Mouse (Mus musculus) mature B cell (primary cell): ENCODE measurements around the gene Exd2.
"Not testable (repeated sequence)": the region's sequence is repeated elsewhere in the genome, so short reads cannot be mapped to it uniquely, and the experiment has no call there.

Experiments used
- in situ Hi-C: fragments of 300-500 bp; cut with MboI; formaldehyde crosslinking; loops from 2 replicates; pipeline ENCODE4 v1.14.3; 2019

Gene Exd2

GRCm38 (mm10) chr12:80462942-80463651, at the start of gene Exd2:
Gene Exd2, plus strand, starts transcription at chr12:80463095.
- in situ Hi-C loops: no loop called here

GRCm38 (mm10) chr12:80415100-80415499, 47.8 kb upstream of the Exd2 start:
- in situ Hi-C loops: no loop called here

DNA sequence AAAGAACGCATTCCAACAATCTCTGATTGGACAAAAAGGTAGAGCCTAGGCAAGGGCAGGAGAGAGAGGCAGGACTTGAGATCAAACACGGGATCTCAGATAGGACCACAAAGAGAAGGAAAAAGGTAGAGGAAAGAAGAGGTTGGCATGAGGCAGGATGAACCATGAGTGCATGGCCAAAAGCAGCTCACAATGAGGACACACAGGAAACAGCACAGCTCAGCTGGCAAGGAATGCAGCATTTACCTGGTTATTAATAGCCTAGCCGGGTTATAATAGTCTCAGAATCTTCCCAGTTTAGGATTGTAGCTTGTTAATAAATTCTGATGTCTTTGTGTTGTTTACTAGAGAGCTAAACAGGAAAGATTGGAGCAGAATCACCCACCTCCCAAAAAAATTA, 35.2 kb upstream of the Exd2 start:
- in situ Hi-C loops: no loop called here

- in situ Hi-C loops: no loop called here
Measured at GRCm38 (mm10) chr12:80433266-80433665, 29.6 kb upstream of the Exd2 start.

DNA sequence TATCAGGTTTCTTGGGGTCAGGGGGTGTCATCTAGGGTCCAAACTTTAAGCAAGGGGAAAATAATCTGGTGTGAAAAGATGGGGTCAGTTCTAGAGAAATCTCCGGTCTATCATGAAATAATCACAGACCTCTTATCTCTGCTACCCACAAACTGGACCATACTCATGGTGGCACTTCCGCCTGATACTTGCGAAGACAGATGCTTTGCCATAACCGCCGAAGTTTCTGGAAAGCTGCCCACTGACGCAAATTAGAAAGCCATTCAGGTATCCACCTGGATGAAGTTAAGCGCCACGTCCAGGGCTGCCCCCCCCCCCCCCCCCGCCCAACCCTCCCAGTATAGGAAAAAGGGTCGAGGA, 28.3 kb upstream of the Exd2 start:
- in situ Hi-C loops: no loop called here

- in situ Hi-C loops: no loop called here
Measured at GRCm38 (mm10) chr12:80434961-80435691, 27.8 kb upstream of the Exd2 start.

DNA sequence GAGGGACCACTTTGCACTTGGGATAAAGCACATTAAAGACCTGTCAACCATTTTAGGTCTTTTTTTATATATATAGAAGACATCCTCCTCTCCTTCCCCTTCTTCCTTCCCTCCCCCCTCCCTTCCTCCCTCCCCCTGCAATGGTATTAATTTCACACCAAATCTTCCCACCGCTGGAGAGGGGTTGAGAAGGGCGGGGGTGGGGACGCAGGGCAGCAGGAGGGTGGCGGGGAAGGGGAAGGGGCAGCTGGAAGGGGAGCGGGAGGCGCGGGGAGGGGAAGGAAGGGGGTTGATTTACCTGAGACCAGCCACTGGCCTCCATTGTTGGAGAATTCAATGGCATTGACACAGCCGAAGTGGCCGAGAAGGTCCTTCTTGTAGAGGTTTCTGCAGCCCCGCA, 27.0 kb upstream of the Exd2 start:
- in situ Hi-C loops: no loop called here

DNA sequence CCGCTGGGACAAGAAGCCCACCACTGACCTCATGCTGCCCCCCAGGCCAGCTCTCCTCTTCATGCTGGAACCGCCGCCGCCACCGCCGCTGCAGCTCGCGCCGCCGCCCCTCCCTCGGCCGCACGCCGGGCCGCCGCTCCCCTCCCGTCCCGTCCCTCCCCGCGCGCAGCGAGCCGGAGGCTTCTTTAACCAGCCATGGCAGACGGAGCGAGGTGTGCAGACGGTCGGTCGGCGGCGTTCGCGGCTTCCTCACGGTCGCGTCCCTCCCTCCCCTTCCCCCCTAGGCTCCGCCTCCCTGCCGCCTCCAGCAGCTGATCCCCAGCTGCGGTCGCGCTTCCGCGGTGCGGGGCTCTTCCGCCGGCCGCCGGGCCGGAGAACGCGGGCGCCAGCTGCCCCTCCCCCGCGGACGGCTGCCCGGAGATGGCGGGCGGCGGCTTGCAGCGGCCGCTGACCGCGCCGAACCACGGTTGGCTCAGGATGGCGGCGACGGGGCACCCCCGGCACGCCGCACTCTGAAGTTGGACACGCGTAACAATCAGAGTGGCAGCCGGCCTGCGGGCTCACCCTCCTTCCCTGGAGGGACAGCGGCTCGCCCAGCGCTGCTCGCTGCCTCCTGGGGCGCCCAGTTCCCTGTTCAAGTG, 26.4 kb upstream of the Exd2 start, which contains the start of gene Dcaf5:
Gene Dcaf5, minus strand, starts transcription at position 266 of the 641 bp plus-strand sequence.
- in situ Hi-C loops: no loop called here

- in situ Hi-C loops: no loop called here
Measured at GRCm38 (mm10) chr12:80437051-80437675, 25.7 kb upstream of the Exd2 start.

GRCm38 (mm10) chr12:80440957-80441356, 21.9 kb upstream of the Exd2 start:
- in situ Hi-C loops: no loop called here

DNA sequence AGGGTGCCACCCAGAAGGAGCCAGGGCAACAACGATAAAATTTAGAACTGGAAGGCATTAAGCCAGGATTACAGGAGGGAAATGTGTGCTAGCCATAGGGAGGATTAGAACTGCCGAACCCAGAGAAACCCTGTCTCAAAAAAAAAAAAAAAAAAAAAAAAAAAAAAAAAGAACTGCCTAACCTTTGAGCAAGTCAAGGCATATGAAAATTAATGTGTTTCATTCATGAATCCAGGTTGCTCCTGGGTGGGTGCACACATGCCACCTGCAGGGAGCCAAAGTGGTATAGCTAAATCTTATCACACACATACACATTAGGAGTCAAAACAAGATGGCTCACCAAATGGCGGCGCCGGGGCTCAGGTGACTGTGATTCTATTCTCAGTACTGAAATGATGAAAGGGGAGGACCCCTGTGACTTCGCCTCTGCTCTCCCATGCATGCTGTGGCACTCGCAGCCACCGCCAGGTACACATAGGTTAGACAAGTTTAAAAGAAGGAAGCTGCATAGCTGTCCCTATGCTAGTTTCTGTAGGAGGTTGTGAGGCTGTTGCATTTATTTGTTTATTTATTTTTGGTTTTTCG, 18.3 kb upstream of the Exd2 start:
- in situ Hi-C loops: no loop called here

DNA sequence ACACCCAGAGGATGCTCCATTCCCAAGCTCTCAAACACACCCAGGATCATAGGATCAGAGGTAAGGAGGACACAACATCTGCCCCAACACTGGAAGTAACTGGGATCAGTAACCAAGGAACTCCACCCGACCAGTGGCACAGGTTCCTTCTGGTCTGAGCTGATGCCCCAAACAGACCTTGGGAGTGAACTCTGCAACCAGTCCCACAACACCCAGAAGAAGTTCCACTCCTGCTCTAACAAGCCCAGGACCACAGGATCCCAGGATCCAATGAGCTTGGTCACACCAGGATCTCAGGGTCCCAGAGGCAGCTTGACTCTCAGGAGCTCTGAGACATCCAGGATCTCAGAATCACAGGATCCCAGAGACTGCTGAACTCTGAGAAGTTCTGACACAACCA, 9.4 kb upstream of the Exd2 start:
- in situ Hi-C loops: no loop called here

- in situ Hi-C loops: no loop called here
Measured at GRCm38 (mm10) chr12:80458033-80458432, 4.9 kb upstream of the Exd2 start.

DNA sequence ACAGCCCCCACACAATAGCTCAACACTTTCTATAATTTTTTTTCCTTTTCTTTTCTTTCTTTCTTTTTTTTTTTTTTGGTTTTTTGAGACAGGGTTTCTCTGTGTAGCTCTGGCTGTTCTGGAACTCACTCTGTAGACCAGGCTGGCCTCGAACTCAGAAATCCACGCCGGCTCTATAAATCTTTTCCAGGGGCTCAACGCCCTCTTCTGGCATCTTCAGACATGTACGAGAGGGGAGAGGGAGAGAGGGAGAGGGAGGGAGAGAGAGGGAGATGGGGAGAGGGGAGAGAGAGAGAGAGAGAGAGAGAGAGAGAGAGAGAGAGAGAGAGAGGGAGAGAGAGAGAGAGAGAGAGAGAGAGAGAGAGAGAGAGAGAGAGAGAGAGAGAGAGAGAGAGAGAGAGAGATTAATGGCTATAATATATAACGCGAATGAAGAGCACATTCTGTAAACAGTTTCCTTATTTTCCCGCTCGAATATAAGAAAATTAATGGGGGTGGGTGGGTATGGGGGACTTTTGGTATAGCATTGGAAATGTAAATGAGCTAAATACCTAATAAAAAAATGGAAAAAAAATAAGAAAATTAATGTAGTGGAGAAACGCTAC, 501 bp upstream of the Exd2 start:
- in situ Hi-C loops: not testable (repeated sequence)

GRCm38 (mm10) chr12:80463666-80464269, 873 bp downstream of the Exd2 start:
- in situ Hi-C loops: no loop called here

DNA sequence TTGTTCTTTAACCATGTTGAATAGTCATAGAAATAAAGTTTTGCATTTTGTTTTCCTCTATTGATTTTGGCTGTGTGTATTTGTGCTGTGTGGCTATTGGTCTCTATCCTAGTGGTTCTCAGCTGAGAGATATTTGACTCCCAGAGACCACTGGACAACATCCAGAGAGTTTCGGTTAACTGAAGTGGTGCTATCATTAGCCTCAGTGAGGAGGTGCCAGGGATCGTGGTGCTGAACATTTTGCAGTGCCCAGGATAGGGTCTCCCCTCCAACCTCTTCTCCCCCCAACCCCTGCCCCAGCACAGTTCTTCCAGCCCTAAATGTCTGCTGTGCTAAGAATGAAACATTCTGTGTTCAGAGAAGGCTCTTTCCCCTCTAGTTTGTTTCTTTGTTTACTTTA, 7.3 kb downstream of the Exd2 start:
- in situ Hi-C loops: no loop called here

- in situ Hi-C loops: no loop called here
Measured at GRCm38 (mm10) chr12:80471926-80472325, 9.0 kb downstream of the Exd2 start.

DNA sequence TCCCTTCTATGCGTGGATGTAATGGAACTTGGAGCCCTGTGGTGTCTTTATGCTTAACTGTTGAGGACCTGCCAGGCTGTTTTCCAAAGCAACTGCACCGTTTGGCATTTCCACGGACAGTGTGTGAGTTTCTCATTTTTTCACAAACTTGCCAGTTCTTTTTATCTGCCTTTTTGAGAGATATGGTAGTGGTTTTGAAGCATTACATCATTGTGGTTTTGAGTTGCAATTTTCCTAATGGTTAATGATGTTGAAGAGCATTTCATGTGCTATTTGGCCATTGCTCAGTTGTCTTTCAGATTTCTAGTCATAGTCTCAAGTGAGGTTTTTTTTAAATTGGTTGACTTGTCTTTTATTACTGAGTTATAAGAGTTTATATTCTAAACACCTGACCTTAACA, 10.8 kb downstream of the Exd2 start:
- in situ Hi-C loops: no loop called here

GRCm38 (mm10) chr12:80479986-80480385, 17.1 kb downstream of the Exd2 start:
- in situ Hi-C loops: no loop called here

DNA sequence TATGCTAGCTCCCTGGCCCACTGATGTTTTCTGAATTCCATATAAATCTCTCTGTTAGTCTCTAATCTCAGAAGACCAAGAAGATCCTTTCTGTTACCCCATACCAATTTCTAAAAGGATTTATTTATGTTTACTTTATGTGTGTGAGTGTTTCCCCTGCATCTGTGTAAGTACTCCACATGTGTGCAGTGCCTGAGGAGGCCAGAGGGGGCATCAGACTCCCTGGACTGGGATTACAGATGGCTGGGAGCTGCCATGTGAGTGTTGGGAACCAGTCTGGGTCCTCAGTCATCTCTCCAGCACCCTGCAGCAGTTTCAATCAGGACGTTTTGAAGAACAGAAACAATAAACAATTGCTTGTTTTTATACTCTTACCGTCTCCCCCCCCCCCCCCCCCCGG, 20.5 kb downstream of the Exd2 start:
- in situ Hi-C loops: no loop called here

- in situ Hi-C loops: no loop called here
Measured at GRCm38 (mm10) chr12:80493311-80493710, 30.4 kb downstream of the Exd2 start.
